Mouse (Mus musculus) C2C12 (cell line): ENCODE data around the gene Lamc2. TPM values are rescaled to one million over a fixed set of nuclear protein-coding genes. Genes with fewer than 3 reads are reported as not detected.
A peak's percentile ranks its signal among the peaks of the same experiment; 100 is the strongest.

Experiments used
- H3K27me3 ChIP-seq: one replicate; pipeline ENCODE4 v1.6.1; 2011; ENCODE audit not compliant: control insufficient read depth, insufficient read depth, insufficient read length
- H3K36me3 ChIP-seq: one replicate; pipeline ENCODE4 v1.6.1; 2011; ENCODE audit not compliant: control insufficient read depth, insufficient read depth
- H3K4me3 ChIP-seq: one replicate; pipeline ENCODE4 v1.5.1; 2011; ENCODE audit warnings: mild to moderate bottlenecking, control low read depth; ENCODE audit not compliant: poor library complexity, insufficient read depth, severe bottlenecking
- H3K79me2 ChIP-seq: one replicate; pipeline ENCODE4 v1.6.1; 2011; ENCODE audit not compliant: control insufficient read depth, insufficient read depth
- H3K79me3 ChIP-seq: one replicate; pipeline ENCODE4 v1.6.1; 2011; ENCODE audit warnings: low read depth, control low read depth
- H3ac ChIP-seq: one replicate; pipeline ENCODE3; 2011; ENCODE audit warnings: low read depth; ENCODE audit not compliant: control insufficient read depth, insufficient read length
- CEBPB ChIP-seq: IDR thresholded peaks from one replicate; pipeline ENCODE4 v1.6.1; 2011; ENCODE audit warnings: low read depth, mild to moderate bottlenecking, control low read depth, moderate library complexity
- CTCF ChIP-seq: IDR thresholded peaks from one replicate; pipeline ENCODE4 v1.5.1; 2011; ENCODE audit not compliant: control insufficient read depth, insufficient read depth, insufficient read length
- FOSL1 ChIP-seq: IDR thresholded peaks from one replicate; pipeline ENCODE4 v1.8.0; 2011; ENCODE audit warnings: mild to moderate bottlenecking, low read length; ENCODE audit not compliant: poor library complexity, insufficient read depth, severe bottlenecking
- MAX ChIP-seq: IDR thresholded peaks from one replicate; pipeline ENCODE4 v1.6.1; 2011; ENCODE audit warnings: mild to moderate bottlenecking, control low read depth
- MYOD1 ChIP-seq: IDR thresholded peaks from one replicate; pipeline ENCODE4 v1.6.1; 2011; ENCODE audit warnings: low read depth; ENCODE audit not compliant: control insufficient read depth, insufficient read length
- MYOG ChIP-seq: IDR thresholded peaks from one replicate; pipeline ENCODE4 v1.6.1; 2011; ENCODE audit not compliant: control insufficient read depth, insufficient read length; ENCODE audit errors: extremely low read depth
- USF1 ChIP-seq: IDR thresholded peaks from one replicate; pipeline ENCODE4 v1.6.1; 2011; ENCODE audit warnings: low read depth, mild to moderate bottlenecking, control low read depth, moderate library complexity
- long read RNA-seq, 2 experiments: library from polyadenylated mRNA; unstranded; transcript quantifications; one replicate each; pipeline ENCODE4 v2.0.0; 2019 to 2020
- polyA plus RNA-seq: library from polyadenylated mRNA; unstranded; fragments of >200 nt; fragmentation: generic; extraction: Trizol; gene quantifications from one replicate; pipeline ENCODE4 v1.2.1, GENCODE M21; 2012; ENCODE audit warnings: missing spikeins

Lamc2 gene
- polyA plus RNA-seq: 5.4 TPM
- long read RNA-seq, experiment 1, partial matches to known transcripts: 2 of 5 reads
- long read RNA-seq, experiment 1, other reads (novel, unspliced or antisense): 1 of 5 reads
- long read RNA-seq, experiment 2, partial matches to known transcripts: 25 of 39 reads
- long read RNA-seq, experiment 2, other reads (novel, unspliced or antisense): 12 of 39 reads

DNA sequence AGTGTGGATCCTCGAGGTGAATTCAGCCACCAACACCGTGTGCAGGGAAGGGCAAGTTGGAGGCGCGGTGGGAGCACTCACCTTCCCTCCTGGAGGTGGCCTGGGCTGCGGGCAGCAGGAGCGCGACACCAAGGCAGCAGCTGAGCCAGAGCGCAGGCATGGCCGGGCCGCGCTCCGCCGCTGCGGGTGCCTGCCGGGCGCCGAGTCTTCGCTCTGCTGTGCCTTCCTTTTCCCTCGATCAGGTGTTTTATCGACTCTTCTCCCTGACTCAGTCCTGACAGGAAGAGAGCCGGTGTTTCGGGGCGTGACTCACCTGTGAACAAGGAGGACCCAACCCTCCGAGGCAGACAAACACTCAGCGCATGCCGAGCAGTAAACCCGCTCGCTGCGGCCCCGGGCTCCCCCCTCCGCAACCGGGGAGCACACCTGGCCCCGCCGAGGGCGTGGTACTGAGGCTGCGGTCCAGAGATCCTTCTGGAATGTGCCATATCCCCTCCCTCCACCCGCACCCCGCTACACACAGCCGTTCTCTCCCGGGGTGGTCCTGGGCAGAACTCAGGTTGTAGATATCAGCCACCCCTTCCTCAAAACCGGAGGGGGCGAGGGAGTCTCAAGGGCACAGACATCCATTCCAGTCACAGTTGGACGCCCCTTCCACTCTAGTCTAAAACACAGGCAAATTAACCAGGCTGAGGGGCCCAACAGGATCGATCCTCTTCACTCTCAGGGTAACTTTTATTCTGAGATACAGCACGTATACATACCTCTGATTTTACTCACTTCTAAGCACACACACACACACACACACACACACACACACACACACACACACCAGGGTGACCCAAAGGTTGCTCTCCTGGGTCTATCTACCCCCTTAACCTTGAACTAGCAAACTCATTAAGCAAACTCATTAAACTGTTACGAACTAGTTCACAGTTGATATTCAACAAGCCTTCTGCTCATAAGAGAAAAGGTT lies at the start of gene Lamc2:
Gene Lamc2 (minus strand): TSS at position 620 of the 976 bp plus-strand sequence.
- H3K79me3 ChIP-seq: no peaks in the 10 kb centered on the region
- H3K27me3 ChIP-seq: no peaks in the 10 kb centered on the region
- no peak within 1 kb of the TSS for H3ac ChIP-seq
- no peak within 1 kb of the TSS for H3K4me3 ChIP-seq
- H3K79me2 ChIP-seq: no peaks in the 10 kb centered on the region
- H3K36me3 ChIP-seq: no peaks in the 10 kb centered on the region
- TF ChIP-seq MYOD1 (no peak), CTCF (no peak), MAX (no peak), MYOG (no peak), USF1 (no peak), FOSL1 (no peak), CEBPB (no peak)

GRCm38 (mm10) chr1:153235576-153235975 lies 49.3 kb upstream of the Lamc2 start:
- H3K27me3 ChIP-seq: no peaks in the 10 kb centered on the region
- no peaks in the 10 kb centered on the region for H3K79me3 ChIP-seq
- TF ChIP-seq MYOD1: no peak
- TF ChIP-seq FOSL1: no peak
- no peak for TF ChIP-seq CEBPB
- no peak for TF ChIP-seq MAX
- no peak for TF ChIP-seq CTCF
- TF ChIP-seq MYOG: no peak
- no peak for TF ChIP-seq USF1
- no peak overlapping the region for H3ac ChIP-seq
- H3K4me3 ChIP-seq: no peak overlapping the region
- peaks cover 77% of the 10 kb centered on the region for H3K36me3 ChIP-seq
- H3K79me2 ChIP-seq: no peaks in the 10 kb centered on the region

GRCm38 (mm10) chr1:153231681-153232080 lies 45.4 kb upstream of the Lamc2 start:
- no peak for TF ChIP-seq FOSL1
- TF ChIP-seq USF1: no peak
- TF ChIP-seq MYOD1: no peak
- no peak for TF ChIP-seq MYOG
- no peak for TF ChIP-seq MAX
- no peak for TF ChIP-seq CEBPB
- TF ChIP-seq CTCF: no peak
- Histone ChIP-seq H3K79me2 (no peaks in the 10 kb centered on the region), H3K79me3 (no peaks in the 10 kb centered on the region), H3K4me3 (no peak overlapping the region), H3K27me3 (no peaks in the 10 kb centered on the region), H3K36me3 (peaks cover 81% of the 10 kb centered on the region), H3ac (no peak overlapping the region)

GRCm38 (mm10) chr1:153227916-153228315 lies 41.7 kb upstream of the Lamc2 start:
- Histone ChIP-seq H3K36me3 (peaks cover 97% of the 10 kb centered on the region), H3K27me3 (no peaks in the 10 kb centered on the region), H3ac (no peak overlapping the region), H3K79me2 (no peaks in the 10 kb centered on the region), H3K79me3 (no peaks in the 10 kb centered on the region), H3K4me3 (no peak overlapping the region)
- TF ChIP-seq MYOG: no peak
- TF ChIP-seq CTCF: no peak
- no peak for TF ChIP-seq CEBPB
- no peak for TF ChIP-seq MAX
- TF ChIP-seq USF1: no peak
- TF ChIP-seq MYOD1: no peak
- TF ChIP-seq FOSL1: no peak

DNA sequence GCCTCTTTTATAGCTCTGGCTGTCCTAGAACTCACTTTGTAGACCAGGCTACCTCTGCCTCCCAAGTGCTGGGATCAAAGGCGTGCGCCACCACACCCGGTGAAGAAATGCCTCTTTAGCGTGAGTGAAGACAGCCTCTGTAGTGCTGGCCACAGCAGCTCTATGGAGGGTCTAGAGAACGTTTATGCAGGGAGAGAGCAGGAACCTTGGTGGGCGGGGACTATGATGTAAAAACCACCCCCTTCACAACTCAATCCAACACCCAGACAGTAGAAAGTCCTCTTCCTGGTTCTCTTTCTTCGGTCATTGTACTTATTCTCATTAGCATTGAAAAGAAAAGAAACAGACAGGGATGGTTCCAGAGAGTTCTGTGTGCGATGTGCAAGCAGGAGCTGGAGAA lies 40.8 kb upstream of the Lamc2 start:
- Histone ChIP-seq H3K36me3 (peaks cover 94% of the 10 kb centered on the region), H3K79me2 (no peaks in the 10 kb centered on the region), H3K79me3 (no peaks in the 10 kb centered on the region), H3K27me3 (no peaks in the 10 kb centered on the region), H3ac (no peak overlapping the region), H3K4me3 (no peak overlapping the region)
- TF ChIP-seq MAX (no peak), FOSL1 (no peak), CEBPB (no peak), MYOG (no peak), CTCF (no peak), USF1 (no peak), MYOD1 (no peak)

- peak; percentile 11 for TF ChIP-seq CEBPB
- TF ChIP-seq CTCF: no peak
- Histone ChIP-seq H3K79me3 (no peaks in the 10 kb centered on the region), H3K79me2 (no peaks in the 10 kb centered on the region), H3K4me3 (no peak overlapping the region), H3K36me3 (peaks cover 91% of the 10 kb centered on the region), H3ac (no peak overlapping the region), H3K27me3 (no peaks in the 10 kb centered on the region)
Measured at GRCm38 (mm10) chr1:153225786-153226725, 39.8 kb upstream of the Lamc2 start.
